Mouse (Mus musculus) cortical plate, adult 2 months (tissue): ENCODE measurements at regions not wholly inside any gene's neighbourhood (a gene's known extent, or its start where the extent isn't known, plus 50 kb on each side); places are given as distances from the start of the nearest gene placed in this dataset.

Experiments used
- CTCF ChIP-seq: fragments of 200-500 bp; IDR thresholded peaks from 2 replicates; pipeline ENCODE4 v1.5.1; 2011; ENCODE audit warnings: mild to moderate bottlenecking, control low read depth, low read length; ENCODE audit not compliant: insufficient read depth; ENCODE audit errors: extremely low read depth
- POLR2A ChIP-seq: fragments of 200-500 bp; IDR thresholded peaks from 2 replicates; pipeline ENCODE4 v1.6.1; 2011; ENCODE audit warnings: mild to moderate bottlenecking, low read length, control low read depth; ENCODE audit not compliant: insufficient read depth; ENCODE audit errors: extremely low read depth

DNA sequence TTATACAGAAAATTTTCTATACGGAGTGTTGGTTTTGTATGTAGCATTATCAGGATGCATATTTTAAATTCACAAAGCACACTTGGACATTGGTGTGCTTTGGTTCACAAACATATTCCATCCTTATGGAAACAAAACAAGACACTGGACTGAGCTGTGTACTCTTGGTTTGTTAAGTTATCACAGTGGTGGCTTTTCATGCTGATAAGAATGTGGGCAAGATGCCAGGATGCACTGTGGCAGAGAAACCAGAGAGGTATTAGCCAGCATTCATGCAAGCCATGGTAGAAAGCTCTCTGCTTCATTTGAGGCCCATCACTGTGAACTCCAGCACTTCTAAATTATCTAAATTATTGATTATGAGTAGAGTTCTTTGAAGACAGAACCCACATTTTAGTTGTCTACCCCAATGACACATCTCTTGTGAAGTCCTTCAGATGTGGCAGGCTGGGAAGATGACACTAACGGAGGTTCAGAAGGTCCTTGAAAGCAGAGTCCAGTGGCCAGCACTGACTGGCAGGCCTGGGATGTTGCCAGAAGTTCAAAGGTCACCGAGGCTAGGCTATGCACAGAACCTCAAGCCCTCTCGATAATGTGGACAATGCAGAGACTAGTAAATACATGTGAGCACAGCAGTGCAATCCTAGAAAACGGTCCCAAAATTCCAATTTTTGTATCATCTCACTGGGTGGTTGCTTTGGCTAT lies 263.1 kb downstream of the Ccdc91 start:
- TF ChIP-seq CTCF (no peak), POLR2A (no peak)
